Mouse (Mus musculus): ENCODE results near the gene Ypel5.

DNA sequence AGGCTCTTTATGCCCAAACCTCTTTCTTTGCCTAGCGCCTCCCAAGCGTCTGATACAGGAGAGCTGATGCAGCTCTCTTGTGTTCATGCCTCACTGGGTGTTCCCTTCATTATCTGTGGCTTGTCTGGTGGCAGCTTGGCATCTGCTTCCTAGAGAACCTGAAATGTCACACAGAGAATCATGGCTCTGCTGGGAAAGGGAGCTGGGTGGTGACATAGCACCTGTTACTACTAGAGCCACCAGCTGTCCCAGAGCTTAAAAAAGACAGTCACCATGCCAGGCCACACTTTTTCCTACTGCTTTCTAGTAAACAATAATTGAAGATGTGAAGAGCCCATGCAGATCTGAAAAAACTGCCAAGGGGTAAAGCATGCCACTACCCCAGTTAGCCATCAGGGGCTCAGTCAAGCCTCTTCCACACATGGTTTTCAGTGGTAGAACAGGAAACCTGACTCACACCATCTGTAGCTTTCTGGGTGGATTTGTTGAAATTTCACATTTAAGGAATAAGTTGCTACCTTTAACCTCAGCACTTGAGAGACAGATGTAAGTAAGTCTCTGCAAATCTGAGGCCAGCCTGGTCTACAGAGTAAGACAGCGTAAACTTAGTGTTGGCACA, 9.2 kb upstream of the Ypel5 start:
- no peak for TF ChIP-seq CTCF (IDR thresholded peaks at IDR 0.05; ENCODE audit: low read depth)
- TF ChIP-seq EP300 (IDR thresholded peaks at IDR 0.05; ENCODE audit: low read depth), result no peak
